Mouse (Mus musculus) urinary bladder, postnatal 25 days (tissue): Measurements from ENCODE around the gene Gabpb2.
A peak's percentile ranks its signal among the peaks of the same experiment; 100 is the strongest.
"Not testable (repeated sequence)": the region's sequence is repeated elsewhere in the genome, so short reads cannot be mapped to it uniquely, and the experiment has no call there.

ENCODE experiments used
- DNase-seq: peaks from one replicate; pipeline ENCODE4 v3.0.0; 2022; ENCODE audit warnings: low spot score

Gabpb2 gene

DNA sequence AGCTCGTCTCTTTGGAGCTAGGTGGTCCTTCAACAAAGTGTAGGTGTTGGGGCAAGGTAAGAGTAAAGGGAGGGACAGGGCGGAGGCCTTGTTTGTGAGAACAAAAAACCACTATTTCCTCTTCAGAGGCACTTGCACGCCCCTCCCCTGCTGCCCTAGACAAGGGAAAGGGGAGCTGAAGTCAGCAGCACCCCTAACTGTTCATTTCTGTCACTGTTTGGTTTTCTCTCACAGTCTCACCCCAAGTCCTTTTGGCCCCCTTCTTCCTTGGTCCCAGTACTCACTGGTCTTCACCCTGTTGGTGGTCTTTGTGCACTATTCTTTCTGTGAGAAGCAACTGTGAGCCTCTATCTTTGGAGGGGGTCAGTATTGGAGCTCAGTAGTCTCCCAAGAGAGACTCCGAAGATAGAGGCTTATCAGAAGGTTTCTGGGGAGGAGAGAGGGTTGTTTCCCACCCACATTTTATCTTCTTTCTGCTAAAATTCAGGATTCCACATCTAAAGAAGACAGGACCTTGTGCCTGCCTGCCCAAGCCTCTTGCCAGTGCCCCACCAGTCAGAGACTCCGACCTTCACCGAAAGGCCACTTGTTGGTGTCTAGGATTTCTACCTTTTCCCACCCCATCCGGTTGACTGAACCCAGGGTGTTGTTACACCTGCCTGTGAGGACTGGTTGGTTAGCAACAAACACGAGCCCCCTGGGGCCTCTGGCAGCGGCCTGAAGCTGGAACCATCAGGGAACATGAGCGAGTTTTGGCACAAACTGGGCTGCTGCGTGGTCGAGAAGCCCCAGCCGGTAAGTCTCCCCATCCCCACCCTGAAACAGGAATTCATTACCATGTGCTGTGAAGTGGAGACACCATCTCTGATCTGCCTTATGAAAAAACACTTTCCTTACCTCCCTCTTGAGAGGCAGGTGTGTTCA is 13.8 kb upstream of the Gabpb2 start, which contains the start of gene Mllt11:
Mllt11 (minus strand) TSS at position 874 of the 924 bp plus-strand sequence.
- no peak for DNase-seq

DNA sequence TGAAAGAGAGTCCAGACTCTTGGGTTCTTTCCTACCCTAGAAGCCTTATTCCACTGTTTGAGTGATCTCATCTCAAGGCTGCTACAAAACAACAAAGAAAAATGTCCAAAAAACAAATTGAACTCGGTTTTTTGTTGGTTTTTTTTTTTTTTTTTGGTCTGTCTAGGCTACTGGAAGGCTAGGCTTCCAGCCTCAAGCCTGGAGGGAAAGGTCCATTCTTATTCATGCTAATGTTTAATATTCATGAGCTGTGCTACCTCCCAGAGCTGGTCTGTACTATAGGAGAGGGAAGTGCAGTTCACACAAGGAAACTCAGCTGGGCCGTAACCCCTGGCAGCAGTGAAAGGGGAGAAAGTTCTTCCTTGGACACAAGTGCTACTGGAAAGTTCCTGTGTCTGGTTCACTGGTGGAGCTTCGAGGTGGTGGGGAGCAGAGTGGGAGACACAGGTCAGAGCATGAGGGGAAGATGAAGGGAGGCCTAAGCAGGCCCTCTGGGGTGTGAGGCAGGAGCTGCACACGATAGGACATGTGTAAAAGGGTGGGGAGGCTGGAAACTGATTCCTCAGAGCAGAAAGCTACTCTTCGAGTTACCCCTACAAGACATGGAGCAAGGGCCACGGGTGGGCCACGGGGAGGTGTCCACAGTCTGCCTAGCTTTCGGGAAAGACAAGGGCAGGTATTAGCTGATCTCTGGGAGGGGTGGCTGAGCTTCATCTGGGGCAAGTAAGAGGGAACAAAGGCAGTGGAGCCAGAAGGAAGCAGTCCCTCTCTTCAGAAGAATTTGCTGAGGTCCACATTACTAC is 13.0 kb upstream of the Gabpb2 start:
- no peak for DNase-seq

DNA sequence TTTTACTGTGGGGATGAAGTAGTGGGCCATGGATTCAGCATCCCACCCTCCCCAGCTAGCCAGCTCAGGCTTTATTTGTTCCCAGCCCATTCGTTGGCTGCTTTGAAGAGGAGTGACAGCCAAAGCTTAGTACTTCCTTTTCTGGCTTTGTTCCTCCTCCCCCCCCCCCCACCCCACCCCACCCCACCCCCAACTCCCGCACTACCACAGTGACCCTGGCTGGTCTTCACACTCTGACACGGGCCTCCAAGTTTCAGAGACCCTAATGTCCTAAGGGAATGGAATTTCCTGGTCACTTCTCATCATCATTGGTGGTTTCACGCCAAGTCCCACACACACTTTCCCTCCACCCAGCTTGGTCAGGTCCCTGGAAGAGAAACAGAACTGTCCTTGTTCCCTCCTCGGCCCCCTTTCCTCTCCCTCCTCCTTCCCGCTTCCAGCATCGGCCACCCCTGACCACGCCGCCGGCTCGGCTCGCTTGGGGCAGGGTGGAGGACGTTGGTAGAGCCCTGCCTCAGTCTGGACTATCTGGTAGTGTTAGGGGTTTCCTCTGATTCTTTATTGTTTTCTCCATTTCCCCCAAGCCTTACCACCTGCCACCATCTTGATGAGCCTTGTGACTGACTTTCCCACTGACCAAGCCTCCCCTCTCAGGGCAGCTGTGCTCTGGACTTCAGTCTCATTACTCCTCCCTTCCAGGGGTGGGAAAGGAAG is 12.2 kb upstream of the Gabpb2 start:
- DNase-seq, result peak; percentile 41

DNA sequence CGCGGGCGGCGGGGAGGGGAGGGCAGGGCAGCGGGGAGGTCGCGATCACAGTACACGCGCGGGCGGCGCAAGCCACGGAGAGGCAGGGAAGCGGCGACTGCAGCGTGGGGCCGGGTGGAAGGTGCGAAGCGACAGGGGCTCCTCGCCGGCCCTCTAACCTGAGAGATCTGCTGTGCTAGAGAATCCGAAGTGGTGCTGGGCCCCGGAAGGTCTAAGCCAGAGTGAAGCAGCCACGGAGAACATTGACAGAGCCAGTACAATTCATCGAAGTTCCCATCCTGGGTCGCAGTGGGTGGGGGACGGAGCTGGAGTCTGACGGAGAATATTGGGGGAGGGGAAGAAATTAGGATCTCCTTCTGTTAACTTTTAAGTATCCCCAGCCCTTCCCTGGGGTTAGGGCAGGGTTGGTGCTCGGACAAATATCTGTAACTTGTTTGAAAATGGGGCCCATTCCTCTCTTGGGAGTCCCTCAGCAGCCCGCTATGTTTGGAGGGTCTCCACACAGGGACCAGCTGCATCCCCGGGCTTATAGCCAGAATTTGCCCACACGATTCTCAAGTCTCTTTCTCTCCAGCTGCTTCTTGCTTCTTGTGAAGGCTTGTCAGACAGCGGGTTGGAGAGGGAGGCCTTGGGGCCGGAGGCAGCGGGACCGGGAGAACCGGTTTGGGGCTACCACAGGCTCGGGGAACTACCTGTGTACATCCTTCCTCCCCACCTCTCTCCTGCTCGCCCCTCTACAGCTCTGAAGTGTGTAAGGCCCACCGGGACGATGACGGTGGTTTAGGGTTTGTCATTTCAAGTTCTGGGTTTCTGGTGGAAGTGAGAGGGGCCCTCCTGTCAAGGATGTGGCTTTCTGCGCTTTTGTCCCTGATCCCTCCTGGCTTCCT is 11.4 kb upstream of the Gabpb2 start:
- DNase-seq, result peak; percentile 64

DNA sequence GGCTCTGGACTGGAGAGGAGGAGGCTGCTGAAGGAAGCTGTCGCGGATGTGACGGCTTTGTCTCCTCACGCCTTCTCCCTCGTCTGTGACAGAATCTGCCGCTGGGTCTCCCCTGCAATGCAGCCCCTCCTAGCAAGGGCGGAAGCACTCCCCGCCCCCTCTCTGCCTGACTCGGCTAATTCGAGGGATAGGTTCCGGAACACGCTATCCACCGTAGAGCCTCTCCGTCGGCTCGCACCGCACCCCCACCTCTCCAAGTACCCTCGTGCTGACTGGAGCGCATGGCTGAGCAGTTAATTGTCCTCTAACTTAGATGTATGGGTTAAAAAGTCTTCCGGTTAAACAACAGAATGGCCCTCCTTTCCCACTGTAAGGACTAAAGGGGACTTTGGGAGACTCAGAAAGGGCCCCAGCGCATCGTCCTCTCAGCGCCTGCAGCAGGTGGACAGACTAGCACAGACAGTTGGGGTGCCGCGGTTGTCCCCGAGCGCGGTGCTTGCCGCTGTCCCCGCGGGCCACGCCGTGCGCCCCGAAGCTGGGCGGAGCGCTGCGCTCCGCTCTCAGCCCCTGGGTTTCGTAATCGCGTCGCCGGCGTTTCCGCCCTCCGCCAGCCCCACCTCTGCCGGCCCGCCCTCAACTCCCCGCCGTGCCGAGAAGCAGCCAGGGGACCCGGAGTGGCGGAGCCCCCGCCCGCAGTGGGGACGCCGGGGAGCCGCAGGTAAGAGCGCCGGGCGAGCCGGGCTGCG is 10.6 kb upstream of the Gabpb2 start, which contains the start of gene Cdc42se1:
Cdc42se1 (plus strand) TSS at position 585 of the 746 bp plus-strand sequence.
- peak; percentile 81 for DNase-seq

DNA sequence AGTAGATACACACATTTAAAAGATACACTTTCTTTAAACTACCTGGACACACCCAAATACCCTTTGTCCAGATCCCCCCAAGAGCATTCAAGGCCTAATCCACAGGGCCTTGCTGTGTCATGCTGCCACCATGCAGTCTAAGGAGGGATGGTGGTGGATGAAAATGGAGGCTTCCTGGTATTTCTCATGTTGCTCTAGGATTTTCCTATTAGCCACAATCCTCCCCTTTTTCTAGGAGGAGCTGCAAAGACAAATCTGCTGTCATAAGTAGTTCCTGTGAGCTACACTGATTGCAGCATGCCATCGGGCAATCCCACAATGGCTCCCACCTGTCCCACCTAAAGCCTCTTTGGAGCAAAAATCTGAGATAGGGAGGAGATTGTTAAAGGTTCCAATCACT is 9.5 kb upstream of the Gabpb2 start:
- no peak for DNase-seq

DNA sequence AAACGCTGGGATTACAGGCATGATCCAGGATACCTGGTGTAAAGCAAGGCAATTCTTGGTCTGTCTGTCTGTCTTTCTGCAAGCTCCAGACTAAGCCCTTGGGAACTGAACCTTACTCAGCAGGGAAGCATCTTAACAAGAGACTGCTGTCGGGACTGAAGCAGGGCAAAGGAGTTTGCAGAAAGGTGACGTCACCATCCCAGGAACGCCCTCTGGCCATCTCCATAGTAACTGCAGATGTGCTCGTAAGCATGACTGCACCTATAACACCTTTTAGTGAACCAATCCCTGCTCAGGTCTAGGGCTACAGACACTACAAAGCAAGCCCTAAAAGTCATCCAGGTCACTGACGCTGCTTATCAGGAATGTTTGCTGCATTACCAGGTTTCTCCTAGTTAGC is 6.6 kb upstream of the Gabpb2 start:
- no peak for DNase-seq

DNA sequence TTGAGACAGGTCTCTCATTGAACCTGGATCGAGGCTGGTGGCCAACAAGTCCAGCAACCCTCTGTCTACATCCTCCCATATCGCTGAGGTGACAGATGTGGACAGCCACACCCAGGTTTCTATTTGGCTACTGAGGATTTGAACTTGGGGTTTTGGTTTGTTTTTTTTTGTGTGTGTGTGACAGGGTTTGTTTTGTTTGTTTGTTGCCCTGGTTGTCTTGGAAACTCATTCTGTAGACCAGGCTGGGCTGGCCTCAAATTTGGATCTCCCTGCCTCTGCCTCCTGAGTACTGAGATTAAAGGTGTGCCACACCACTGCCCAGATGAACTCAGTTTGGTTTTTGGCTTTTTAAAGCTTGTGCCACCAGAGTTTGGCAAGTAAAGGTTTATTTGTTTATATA is 5.3 kb upstream of the Gabpb2 start:
- DNase-seq, result no peak

DNA sequence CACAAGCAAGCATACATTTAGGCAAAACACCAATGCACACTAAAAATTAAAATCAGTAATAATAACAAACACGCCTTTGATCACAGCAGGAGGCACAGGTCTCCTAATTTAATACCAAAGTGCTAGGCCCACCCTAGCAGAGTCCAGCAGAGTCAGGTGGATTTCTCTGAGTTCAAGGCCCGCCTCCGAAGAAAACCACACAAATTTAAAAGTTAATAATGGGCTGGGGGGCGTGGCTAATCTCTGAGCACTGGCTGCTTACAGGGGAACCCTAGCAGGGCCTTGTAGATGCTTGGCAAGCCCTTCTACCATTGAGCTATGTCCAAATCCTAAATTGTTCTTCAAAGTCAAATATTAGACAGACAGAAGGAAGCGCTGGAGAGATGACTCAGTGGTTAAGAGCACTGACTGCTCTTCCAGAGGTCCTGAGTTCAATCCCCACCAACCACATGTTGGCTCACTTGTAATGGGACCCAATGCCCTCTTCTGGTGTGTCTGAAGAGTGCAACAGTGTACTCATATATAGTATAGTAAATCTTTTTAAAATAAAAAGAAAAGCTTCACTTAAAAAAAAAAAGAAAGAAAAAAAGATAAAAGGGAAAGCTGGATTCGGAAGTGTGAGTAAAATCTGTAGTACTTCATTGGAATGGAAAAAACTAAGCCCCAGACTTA is 886 bp upstream of the Gabpb2 start:
- no peak for DNase-seq

DNA sequence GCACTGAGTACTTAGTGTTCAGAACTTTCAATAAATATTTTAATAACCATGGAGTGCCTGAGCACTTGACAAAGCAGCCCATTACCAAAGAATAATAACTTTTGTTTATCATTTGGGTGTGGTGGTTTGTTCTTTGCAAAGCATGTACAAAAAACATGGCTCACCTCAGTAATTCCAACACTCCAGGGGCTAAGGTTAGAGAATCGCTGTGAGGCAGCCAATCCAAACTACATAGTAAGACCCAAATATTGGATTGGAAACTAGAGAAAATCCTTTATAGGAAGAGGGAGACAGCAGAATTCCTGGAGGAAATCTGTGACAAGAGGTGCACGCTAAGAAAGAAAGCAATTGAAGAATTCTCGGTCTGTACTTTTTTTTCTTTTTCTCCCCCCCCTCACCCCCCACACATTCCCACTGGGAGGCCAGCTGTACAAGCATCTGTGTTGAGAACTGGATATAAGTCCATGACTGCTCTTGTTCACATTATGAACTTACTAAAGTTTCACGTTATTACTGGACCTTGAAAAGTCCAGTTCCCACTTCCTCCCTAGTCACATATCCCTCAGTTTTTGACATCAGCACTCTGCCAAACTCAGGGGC is 961 bp downstream of the Gabpb2 start:
- no peak for DNase-seq

DNA sequence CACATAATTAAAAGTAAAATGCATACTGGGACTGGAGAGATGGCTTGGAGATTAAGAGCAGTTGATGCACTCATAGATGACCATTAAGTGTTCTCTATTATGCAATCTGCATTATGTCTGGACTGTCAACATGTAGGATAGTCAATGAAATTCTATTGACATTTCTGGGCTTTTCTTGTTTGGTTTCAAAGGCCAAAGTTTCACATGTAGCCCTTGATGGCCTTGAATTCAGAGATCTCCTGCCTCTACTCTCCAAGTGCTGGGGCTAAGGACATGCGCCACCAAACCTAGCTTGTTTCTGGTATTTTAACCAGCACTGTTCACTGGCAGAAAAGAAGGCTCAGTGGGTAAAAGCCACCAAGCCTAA is 4.1 kb downstream of the Gabpb2 start:
- no peak for DNase-seq

DNA sequence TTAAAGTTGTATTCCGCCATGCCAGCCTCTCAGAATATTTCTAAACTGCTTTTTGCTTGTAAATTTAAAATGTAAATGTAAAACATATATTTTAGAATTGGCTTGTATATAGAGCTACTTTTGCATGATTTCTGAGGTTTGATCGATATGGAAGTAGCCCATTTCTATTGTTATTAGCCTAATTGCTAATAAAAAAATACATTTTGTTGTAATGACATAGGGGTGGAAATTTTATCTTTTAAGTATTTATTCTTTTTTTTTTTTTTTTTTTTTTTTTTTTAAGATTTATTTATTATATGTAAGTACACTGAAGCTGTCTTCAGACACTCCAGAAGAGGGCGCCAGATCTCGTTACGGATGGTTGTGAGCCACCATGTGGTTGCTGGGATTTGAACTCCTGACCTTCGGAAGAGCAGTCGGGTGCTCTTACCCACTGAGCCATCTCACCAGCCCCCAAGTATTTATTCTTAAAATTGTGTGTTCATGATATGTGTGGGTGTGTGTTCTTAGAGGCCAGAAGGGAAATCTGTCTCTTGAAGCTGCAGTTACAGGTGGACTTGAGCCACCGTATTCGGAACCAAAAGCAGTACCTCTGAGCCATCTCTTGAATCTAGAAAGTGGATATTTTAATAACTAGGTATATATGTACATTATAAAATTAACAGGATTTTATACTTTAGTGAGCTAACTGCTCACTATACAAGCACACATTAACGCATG is 4.7 kb downstream of the Gabpb2 start:
- not testable (repeated sequence) for DNase-seq

DNA sequence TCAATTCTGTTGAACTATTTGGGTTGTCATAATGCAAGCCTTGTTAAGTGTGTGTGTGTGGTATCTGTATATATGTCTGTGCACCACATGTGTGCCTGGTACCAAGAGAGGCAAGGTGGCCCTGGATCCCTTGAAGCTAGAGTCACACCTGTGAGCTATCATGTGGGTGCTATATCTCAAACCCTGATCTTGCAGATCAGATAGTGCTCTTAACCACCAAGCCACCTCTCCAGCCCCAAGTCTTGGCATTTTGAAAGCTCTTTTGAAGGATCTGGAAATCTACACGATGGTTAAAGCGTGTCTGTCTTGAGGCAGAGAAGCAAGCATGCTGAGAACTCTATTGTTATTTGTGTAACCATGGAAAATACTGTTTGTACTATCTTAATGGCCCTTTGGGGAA is 7.1 kb downstream of the Gabpb2 start:
- DNase-seq, result no peak

DNA sequence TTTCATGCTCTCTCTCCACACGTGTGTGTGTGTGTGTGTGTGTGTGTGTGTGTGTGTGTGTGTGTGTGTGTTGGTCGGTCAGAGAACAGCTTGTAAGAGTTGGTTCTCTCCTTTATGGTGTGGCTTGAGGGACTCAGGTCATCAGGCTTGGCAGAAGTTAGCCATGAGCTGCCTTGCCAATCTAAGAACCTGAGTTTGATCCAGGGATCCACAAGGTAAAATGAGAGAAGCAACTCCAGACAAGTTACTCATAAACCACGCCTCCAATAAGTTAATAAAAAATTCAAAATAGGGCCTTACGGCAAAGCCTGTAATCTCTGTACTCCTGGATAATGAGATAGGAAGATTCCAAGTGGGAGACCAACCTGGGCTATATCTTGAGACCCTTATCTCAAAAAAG is 9.4 kb downstream of the Gabpb2 start:
- DNase-seq, result no peak

DNA sequence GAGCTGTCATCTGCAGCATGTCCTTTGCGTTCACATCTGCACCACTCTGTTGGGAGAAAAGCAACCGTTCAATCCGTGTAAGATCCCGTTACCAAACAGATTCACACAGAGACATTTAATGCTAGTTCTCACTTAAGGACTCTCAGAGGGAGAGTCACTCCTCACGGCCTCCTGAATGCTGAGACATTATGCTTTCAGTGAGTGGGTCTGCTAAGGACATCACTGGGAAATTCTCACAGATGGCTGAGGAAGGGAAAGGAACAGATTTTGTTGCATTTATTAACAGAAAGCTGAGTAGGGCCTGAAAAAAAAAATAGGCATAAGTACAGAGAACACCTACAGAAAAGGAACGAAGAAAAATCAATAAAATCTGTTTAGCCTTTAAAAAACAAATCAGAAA is 13.8 kb downstream of the Gabpb2 start:
- no peak for DNase-seq

DNA sequence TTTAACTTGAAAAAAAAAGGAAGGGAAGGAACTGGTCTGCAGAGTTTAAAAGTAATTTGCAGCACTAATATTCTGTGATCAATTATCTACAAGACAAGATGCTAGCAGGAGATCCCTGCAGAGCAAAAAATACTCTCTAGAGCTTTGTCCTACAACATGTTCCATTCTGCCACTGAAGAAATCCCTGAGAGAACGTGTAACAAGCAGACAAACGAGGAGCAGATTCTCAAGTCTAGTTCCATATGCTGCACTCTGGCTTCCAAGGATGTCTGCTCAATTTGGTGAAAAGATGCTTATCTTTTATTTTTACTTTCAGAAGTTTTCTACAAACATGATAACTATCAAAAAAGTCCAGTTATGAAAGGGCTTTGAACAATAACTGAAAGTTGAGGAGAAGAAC is 17.2 kb downstream of the Gabpb2 start:
- no peak for DNase-seq

DNA sequence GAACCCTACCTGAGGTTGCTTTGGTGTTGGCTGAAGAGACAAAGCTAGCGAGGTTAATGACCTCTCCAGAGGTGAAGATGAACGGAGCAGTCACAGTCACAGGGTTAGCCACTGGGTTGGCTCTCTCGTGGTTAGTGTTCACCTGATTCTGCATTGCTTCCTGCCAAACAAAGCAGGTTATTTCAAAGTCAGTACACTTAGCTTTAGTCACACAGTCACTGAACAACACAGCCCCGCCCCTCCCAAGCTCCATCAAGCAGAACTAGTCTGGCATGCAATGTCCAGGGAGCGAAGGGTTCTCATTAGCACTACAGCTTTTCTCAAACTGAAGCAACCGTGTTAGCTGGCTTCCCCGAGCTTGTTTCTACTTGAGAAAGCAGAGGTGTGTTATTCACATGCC is 17.6 kb downstream of the Gabpb2 start:
- DNase-seq, result peak; percentile 31

DNA sequence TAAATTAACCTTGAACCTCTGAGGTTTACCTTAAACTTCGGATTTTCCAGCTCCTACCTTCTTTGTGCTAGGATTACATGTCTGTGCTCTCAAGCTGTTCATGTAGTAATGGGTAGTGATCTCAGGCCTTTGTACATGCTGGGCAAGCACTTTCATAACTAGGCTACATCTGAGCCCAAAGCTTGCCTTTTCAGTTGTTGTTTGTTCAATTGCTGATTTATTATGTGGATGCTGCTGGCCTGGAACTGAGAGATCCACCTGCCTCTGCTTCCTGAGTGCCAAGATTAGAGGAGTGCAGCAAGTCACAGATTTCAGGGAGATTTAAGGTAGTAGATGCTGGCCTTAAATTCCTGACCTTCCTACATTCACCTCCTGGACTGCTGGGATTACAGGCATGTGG is 18.6 kb downstream of the Gabpb2 start:
- DNase-seq, result no peak

DNA sequence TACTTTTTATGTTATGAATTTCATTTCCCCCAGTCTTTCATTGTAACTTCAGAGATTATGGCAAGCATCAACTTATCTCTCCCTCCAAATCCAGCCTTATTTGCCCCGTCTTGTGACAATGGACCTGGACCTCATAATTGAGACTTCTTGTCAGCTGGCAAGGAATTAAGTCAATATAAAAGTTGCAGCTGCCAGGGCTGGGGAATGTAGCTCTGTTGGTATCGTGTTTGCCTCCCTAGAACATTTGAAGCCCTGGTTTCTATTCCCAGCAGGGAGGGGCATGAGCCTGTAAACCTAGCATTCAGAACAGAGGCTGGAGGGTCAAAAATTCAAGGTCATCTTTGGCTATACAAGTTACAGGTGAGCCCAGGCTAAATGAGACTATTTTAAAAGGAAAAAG is 21.9 kb downstream of the Gabpb2 start:
- DNase-seq, result no peak
